Mouse (Mus musculus): ENCODE data around the gene Ak1. TPM values are rescaled to one million over a fixed set of nuclear protein-coding genes. Genes with fewer than 3 reads are reported as not detected.

The Ak1 gene
- total RNA-seq, 2 experiments from 2014 or later = 156 TPM

DNA sequence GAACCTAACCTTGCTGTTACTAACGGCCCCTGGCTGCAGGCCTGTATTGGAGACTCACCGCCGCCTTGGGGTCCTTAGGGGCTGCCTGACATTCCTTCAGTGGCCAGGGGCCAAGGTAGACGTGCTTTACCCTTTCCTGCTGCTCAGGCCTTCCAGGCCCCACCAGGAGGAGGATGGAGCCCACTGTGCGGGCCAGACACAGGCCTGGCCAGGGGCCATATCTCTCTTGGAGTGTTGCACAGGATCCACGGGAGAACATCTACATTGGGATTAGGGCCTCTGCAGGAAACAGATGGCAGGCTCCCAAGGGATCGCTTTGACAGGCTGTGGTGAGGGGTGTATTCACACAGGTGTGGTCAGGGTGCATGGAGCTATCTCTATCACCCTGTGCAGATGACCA, 21.3 kb downstream of the Ak1 start:
- intact Hi-C loops (cut with DNase I) = no loop called here
- peak in 1 of 2 experiments; percentile 84 for DNase-seq (ENCODE audit: extremely low spot score in 1 of 2, low spot score in 2 of 2)

DNA sequence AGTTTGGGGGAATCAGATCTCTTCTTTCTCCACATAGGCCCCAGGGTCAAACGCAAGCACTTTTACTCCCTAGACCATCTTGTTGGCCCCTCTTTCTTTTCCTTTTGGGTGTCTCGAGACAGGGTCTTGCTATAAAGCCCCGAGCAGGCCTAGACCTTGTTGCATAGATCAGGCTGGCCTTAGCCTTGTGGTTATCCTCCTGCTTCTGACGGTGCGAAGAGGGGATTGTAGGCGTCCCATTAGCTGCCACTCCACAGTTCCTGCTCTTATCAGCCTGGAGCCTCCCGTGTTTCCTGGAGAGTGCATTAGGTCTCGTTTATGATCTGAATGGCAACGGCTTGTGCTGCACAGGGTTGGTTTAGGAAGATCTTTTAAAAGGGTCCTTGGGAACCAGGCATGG, 22.5 kb downstream of the Ak1 start:
- intact Hi-C loops (cut with DNase I) = no loop called here
- DNase-seq (ENCODE audit: extremely low spot score in 1 of 2, low spot score in 2 of 2) = no peak

DNA sequence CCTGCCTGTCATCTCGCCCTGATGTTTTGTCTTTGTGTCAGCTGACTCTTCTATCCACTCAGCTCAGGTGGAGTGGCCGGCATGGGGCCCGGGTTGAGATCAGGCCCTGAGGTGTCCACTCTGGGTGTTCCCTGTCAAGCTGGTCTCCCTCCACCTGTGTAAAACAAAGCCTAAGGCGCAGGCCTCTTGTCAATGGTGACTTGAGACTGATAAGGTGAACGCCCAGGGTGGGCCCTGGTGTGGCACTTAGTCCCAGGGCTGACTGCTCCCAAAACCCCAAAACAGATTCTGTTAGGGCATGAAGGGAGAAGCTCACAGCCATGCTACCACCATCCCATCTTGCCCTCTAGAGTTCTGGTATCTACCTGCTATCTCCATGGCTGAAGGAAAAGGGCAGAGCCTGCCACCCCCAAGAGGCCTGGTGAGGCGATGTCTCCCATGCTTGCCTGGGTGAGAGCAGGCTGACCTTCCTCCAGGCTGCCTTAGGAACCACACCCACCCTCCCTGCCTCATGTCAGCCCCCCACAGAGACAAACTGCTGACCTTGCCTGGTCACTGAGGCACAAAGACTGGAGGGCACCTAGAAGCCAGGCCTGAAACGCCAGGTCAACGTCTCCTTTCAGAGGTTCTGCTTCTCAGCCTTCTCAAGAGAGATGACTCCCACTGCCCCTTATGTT, 23.4 kb downstream of the Ak1 start:
- DNase-seq (ENCODE audit: extremely low spot score in 1 of 2, low spot score in 2 of 2) = no peak
- intact Hi-C loops (cut with DNase I) = no loop called here

DNA sequence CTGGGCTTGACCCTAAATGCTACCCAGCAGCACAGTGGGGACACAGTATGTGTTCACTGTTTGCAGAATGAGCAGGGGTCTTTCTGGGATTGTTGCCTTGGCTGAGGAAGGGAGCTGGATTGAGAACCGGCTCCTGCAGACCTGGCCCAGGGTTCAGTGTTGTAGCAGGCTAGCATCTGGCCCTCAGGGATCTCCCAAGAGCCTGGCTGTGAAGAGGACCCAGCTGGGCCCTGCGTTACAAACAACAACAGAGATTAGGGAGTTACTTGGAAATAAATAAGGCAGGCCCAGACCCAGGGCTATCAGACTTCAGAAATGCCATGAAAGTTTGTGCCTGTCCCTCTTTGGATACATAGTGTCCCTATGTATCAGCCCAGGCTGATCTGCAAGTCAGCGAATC, 24.1 kb downstream of the Ak1 start:
- intact Hi-C loops (cut with DNase I) = no loop called here
- DNase-seq (ENCODE audit: extremely low spot score in 1 of 2, low spot score in 2 of 2) = no peak

DNA sequence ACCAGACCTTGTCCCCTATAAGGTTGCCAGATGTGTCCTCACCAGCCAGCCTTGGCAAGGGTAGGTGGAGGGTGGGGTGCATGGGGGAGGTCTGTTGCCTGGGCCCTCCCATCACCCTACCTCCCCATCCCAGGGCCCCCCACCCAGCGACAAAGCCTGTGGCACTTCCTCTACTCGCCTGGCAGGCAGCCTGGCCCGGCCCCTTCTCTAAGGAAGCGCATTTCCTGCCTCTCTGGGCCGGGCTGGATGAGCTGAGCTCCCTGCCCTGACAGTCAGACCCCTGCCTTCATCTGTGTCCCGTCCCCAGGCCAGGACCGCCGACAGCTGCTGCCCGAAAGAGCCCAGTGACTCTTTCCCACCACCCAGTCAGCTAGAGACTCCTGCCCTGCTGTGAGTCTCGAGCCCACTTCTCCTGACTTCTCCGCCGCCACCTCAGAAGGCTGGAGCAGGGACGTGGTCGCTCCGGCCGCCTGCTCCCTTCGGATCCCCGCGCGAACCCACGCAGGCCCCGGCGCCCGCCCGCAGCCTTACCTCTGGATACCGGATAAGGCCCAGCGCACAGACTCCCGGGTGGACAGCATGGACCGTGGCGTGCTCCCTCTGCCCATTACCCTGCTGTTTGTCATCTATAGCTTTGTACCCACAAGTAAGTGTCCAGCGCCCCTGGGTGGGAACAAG, 25.0 kb downstream of the Ak1 start, which contains the start of gene Eng:
Eng (plus strand) TSS at position 217 of the 678 bp plus-strand sequence.
- intact Hi-C loops (cut with DNase I) = no loop called here
- peak in 1 of 2 experiments; percentile 89 for DNase-seq (ENCODE audit: extremely low spot score in 1 of 2, low spot score in 2 of 2)

DNA sequence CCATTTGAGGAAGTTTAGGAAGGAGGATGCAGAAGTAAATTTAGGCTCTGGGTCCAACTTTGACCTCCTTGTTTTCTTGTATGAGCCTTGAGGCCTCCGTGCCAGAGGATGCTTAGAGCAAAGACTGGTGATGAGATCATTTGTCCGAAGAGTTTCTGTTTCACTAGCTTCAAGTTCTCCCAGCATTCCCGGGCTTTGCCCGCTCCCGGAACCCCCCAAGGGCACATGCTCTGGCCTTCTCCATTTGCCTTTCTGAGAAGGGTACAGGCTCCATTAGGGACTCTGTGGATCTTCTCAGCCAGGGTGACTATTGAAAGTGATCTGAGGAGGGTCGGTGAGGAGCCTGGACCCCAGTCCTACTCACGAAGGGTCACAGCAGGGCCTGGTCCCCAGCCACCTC, 25.8 kb downstream of the Ak1 start:
- no peak for DNase-seq (ENCODE audit: extremely low spot score in 1 of 2, low spot score in 2 of 2)
- intact Hi-C loops (cut with DNase I) = no loop called here

DNA sequence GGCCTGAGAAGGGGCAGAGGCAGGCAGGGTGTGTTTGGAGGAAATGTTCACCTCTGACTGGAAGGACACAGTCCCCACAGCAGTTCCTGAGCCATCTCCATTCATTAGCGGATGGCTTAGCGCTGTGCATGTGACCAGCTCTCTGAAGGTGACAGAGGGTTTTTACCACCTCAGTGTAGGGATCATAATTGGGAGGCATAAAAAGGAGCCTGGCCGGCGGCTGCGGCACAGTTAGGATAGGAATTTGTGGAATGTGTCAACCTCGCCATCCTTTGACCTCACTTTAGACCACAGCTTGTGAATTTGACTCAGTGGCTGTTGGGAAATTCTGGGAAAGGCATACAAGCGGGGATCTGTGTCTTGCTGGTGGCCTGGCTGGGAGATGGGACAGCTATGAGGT, 32.2 kb downstream of the Ak1 start:
- DNase-seq (ENCODE audit: extremely low spot score in 1 of 2, low spot score in 2 of 2) = no peak
- intact Hi-C loops (cut with DNase I) = no loop called here

DNA sequence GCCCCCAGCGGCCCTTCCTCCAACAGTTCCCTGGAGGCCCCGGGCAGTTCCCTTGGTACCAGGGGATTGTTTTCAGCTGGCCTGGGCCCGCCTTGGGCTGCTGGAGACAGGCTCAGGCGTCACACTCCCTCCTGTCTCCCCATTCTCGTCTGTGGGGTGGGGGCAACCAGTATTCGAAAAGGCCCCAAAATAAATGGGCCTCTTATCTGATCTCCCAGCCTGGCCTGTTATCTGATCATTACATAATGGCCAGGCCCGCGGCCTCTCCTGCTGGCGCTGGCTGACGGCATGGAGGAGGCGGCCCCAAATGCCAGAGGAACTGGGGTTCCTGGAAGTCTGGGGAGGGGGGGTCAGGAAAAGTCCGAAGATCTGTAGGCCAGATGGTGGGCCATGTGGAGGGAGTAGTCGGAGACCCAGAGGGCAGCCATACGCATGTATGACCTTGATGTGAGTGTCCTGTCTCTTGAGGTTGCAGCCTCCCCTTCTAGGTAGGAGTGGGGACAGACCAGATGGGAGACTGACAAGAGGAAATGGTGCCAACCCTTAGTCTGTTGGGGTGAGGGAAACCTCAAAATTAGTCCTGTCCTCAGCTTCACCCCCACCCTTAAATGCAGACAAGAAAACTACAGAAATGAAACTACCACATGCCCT, 33.3 kb downstream of the Ak1 start:
- intact Hi-C loops (cut with DNase I) = no loop called here
- no peak for DNase-seq (ENCODE audit: extremely low spot score in 1 of 2, low spot score in 2 of 2)

DNA sequence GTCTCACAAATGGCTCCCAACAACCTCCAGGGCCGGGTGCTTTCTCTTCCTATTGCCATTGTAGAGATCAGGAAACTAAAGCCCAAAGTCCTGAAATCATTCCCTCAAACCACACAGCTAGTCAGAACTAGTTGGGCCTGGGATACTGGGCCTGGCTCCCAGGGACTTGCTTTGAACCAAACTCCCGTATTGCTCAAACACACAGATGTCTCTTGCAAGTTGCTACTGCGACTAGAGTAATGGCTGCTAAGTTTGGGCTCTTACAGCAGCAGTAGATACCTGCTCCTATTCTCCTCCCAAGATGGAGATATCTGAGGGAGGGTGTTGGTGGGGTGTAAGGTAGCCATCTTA, 33.8 kb downstream of the Ak1 start:
- DNase-seq (ENCODE audit: extremely low spot score in 1 of 2, low spot score in 2 of 2) = no peak
- intact Hi-C loops (cut with DNase I) = no loop called here

DNA sequence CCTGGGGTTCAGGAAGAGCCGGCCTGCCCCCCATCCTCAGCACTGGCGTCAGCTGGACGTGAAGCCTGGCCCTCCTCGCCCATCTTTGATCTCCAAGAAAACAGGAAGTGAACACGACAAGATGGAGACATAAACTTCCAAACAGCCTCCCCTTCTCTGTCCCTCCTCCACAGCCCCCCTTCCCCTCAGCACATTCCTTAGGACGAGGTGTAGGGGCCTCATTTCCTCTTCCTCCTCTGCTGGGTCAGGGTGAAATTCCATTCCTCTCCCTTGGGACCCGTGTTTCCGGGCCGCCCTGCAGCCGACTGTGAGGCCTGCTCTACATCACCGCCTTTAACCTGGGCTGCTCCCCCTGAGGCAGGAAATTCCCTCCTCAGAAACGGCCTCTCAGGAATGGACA, 34.3 kb downstream of the Ak1 start:
- intact Hi-C loops (cut with DNase I) = no loop called here
- DNase-seq (ENCODE audit: extremely low spot score in 1 of 2, low spot score in 2 of 2) = peak in 1 of 2 experiments; percentile 88

DNA sequence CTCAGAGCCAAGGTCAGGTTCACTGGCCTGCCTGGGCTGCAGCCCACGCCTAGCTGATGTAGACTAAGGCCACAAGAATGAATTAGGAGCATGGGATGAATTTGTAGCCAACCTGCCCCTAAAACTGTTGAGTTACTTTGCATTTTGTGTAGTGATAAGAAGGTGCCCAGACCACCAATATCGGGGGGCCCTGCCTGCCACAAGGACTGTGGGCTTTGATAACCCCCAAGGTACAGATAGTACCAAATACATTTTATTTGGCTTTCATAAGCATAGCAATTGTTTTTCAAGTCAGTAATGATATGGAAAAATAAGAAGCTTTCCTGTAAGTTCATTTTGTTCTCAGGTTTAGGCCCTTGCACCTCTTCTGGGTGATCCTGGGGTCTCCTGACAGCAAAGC, 37.3 kb downstream of the Ak1 start:
- intact Hi-C loops (cut with DNase I) = no loop called here
- DNase-seq (ENCODE audit: extremely low spot score in 1 of 2, low spot score in 2 of 2) = no peak

DNA sequence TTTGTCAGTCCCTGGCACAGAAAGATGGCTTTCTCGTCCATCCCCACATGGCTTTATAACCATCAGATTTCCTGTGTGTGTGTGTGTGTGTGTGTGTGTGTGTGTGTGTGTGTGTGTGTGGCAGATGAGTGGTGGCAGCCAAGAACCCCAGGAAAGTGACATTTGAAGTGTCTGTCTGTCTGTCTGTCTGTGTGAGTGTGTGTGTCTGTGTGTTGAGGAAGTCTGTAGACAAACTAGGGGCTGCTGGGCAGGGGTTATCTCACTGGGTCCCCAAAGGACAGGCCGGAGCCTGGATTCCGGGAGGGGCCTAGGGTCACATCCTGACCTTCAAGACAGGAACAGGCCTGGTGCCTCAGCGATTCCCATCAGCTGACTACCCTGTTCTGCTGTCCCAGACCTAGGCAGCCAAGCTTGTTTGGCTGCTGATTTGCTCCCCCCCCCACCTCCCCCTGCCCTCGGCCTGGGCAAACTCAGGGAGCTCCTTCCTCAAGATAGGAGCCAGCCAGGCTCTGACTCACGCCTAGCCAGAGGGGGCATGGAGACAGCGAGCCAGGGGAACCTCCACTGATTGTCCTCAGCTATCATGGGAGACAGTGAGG, 40.0 kb downstream of the Ak1 start:
- no peak for DNase-seq (ENCODE audit: extremely low spot score in 1 of 2, low spot score in 2 of 2)
- intact Hi-C loops (cut with DNase I) = no loop called here

DNA sequence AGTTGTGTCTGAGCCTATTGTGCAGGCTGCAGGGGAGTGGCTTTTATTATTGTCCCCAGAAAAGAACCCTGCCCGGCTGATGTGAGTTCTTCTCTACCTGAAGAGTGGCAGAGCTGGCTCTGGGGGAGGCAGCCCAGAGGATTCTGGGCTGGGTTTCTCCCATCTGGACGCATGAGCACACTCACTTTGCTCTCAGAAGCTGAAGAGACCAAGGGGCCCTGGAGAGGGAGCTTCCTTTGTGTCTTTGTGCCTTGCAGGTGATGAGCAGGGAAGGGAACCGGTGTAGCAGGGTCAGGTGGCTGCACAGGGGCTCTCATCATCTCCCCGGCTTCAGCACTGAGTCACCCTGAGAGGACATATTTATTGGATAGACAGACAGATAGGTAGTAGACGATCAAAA, 40.7 kb downstream of the Ak1 start:
- intact Hi-C loops (cut with DNase I) = no loop called here
- no peak for DNase-seq (ENCODE audit: extremely low spot score in 1 of 2, low spot score in 2 of 2)

DNA sequence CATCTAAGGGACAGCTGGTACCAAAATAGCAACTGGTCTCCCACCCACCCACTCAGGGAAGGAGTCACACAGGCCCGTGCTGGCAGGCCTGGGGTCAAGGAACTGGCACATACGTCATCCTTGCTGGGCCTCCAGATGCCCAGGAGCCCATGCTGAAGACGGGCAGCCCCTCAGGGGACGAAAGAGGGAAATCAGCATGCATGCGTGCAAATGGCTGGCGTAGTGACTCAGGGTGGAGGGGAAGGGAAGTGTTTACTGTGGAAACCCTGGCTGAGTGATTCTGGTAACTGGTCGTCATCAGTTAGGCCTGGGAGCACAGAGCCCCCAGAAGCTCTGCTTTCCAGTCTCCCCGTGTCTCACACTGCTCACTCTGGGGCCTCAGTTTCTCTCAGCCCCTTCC, 43.8 kb downstream of the Ak1 start:
- DNase-seq (ENCODE audit: extremely low spot score in 1 of 2, low spot score in 2 of 2) = no peak
- intact Hi-C loops (cut with DNase I) = no loop called here

DNA sequence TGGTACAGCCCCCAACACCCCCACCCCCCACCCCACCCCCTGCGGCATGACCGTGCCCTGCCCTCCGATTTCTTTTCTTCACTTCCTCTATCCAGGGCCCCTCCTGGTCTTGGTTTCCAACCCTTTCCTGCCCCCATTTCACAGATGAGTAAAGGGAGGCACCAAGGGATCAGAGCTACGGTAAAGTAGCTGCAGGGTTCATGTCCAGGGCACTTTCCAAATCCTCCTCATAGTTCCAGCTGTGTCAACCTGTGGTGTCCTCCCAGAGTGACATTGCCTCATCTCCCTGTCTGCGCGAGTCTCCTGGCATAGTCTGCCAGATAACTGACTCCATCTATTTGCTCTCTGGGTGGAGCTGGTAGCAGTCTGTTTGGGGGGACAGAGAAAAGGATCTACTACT, 44.3 kb downstream of the Ak1 start:
- intact Hi-C loops (cut with DNase I) = no loop called here
- DNase-seq (ENCODE audit: extremely low spot score in 1 of 2, low spot score in 2 of 2) = no peak

DNA sequence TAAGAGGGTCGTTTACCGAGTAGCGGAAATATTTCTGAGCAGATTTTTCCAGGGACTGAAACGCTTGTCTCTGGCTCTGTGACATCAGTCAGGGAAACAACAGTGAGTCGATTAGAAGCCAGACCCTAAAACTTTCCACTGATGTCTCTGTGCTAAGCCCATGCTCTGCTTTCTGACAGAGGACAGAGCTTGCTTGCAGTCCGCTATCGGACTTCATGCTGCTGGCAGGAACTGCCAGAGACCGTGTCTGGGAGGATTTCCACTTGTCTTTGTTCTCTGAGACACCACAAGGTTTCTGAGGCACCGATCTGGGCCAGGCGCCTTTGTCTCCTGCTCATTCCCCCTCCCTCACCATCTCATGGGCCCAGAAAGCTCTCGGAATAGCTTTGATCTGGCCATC, 46.2 kb downstream of the Ak1 start:
- intact Hi-C loops (cut with DNase I) = no loop called here
- no peak for DNase-seq (ENCODE audit: extremely low spot score in 1 of 2, low spot score in 2 of 2)

DNA sequence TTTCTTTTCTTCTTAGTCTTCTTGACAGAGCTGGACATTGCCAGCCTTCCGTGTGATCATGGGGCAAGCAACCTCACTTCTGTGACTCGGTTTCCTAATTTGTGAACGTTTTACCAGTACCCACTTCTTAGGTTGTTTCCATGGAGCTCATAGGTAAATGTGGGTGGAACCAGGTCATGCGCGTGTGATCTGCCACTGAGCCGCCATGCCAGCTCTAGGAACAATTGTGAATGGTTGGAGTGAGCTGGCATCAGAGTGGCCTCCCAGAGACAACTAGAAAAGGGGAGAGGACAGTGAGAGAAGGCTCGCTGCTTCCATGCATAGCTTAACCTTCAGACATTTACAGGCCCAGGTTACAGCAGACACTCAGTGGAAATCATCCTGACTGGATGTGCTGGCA, 46.6 kb downstream of the Ak1 start:
- intact Hi-C loops (cut with DNase I) = no loop called here
- no peak for DNase-seq (ENCODE audit: extremely low spot score in 1 of 2, low spot score in 2 of 2)

DNA sequence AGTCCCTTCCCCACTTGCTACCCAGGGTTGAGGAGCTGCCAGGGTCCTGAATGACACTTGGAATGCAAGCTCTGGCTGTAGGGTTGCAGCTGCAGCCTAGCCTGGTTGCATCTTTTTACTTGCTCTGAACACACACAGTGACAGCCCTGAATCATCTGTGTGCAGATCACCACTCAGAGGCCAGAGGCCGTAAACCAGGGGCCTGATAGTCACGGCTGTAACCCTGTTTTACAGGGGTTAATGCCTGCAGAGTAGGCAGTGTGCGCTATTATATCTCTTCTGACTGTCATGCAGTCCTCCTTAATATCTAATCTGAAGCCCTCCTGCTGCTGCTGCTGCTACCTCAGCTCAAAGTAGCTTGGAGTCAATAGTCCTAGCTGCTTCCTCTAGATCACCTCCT, 48.3 kb downstream of the Ak1 start:
- intact Hi-C loops (cut with DNase I) = no loop called here
- DNase-seq (ENCODE audit: extremely low spot score in 1 of 2, low spot score in 2 of 2) = no peak

DNA sequence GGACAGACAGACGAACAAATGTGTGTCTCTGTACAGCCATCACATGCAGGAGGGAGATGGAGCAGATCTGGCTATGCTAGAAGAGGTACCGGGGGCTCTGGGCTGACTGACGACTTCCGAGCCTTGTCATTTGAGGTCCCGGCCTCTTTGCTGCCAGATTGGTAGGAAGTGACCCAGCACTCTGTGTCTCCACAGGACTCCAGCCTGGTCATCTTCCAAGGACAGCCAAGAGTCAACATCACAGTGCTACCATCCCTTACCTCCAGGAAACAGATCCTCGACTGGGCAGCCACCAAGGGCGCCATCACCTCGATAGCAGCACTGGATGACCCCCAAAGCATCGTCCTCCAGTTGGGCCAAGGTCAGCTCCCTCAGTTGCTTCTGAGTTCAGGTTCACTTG, 49.6 kb downstream of the Ak1 start:
- intact Hi-C loops (cut with DNase I) = no loop called here
- DNase-seq (ENCODE audit: extremely low spot score in 1 of 2, low spot score in 2 of 2) = no peak

All from left cerebral cortex, postnatal 10 days (tissue).